Mouse (Mus musculus): ENCODE results near the gene Nrip1. TPM values are rescaled to one million over a fixed set of nuclear protein-coding genes. Genes with fewer than 3 reads are reported as not detected.

Gene Nrip1
- polyA plus RNA-seq, 1 experiment = 2.4 TPM

- peaks cover 2% of the 10 kb centered on the region for H3K79me3 ChIP-seq (ENCODE audit: low read depth)
- H3K36me3 ChIP-seq (ENCODE audit: control insufficient read depth, insufficient read depth) = no peaks in the 10 kb centered on the region
- no peak overlapping the region for H3K4me3 ChIP-seq (ENCODE audit: insufficient read depth, poor library complexity, severe bottlenecking)
- peaks cover 29% of the 10 kb centered on the region for H3K79me2 ChIP-seq (ENCODE audit: control insufficient read depth, insufficient read depth)
- no peaks in the 10 kb centered on the region for H3K27me3 ChIP-seq (ENCODE audit: control insufficient read depth, insufficient read depth, insufficient read length)
- H3ac ChIP-seq (ENCODE audit: control insufficient read depth, insufficient read length, low read depth) = no peak overlapping the region
- TF ChIP-seq CTCF (IDR thresholded peaks at IDR 0.05; ENCODE audit: control insufficient read depth, insufficient read depth, insufficient read length) = no peak
- TF ChIP-seq MYOG (IDR thresholded peaks at IDR 0.05; ENCODE audit: control insufficient read depth, extremely low read depth, insufficient read length) = no peak
- TF ChIP-seq FOSL1 (IDR thresholded peaks at IDR 0.05; ENCODE audit: insufficient read depth, low read length, poor library complexity, severe bottlenecking) = no peak
- TF ChIP-seq MAX (IDR thresholded peaks at IDR 0.05) = no peak
- no peak for TF ChIP-seq USF1 (IDR thresholded peaks at IDR 0.05; ENCODE audit: low read depth)
- no peak for TF ChIP-seq CEBPB (IDR thresholded peaks at IDR 0.05; ENCODE audit: low read depth)
- TF ChIP-seq MYOD1 (IDR thresholded peaks at IDR 0.05; ENCODE audit: control insufficient read depth, insufficient read length, low read depth) = no peak
Observed at GRCm38 (mm10) chr16:76301037-76301727, 72.4 kb downstream of the Nrip1 start.

GRCm38 (mm10) chr16:76300452-76300851 lies 73.2 kb downstream of the Nrip1 start:
- no peak overlapping the region for H3ac ChIP-seq (ENCODE audit: control insufficient read depth, insufficient read length, low read depth)

GRCm38 (mm10) chr16:76299511-76299910 lies 74.1 kb downstream of the Nrip1 start:
- Histone ChIP-seq H3K36me3 (ENCODE audit: control insufficient read depth, insufficient read depth) (no peaks in the 10 kb centered on the region), H3K4me3 (ENCODE audit: insufficient read depth, poor library complexity, severe bottlenecking) (no peak overlapping the region), H3K79me2 (ENCODE audit: control insufficient read depth, insufficient read depth) (peaks cover 24% of the 10 kb centered on the region), H3ac (ENCODE audit: control insufficient read depth, insufficient read length, low read depth) (no peak overlapping the region), H3K79me3 (ENCODE audit: low read depth) (peaks cover 2% of the 10 kb centered on the region), H3K27me3 (ENCODE audit: control insufficient read depth, insufficient read depth, insufficient read length) (no peaks in the 10 kb centered on the region)
- TF ChIP-seq MYOD1 (IDR thresholded peaks at IDR 0.05; ENCODE audit: control insufficient read depth, insufficient read length, low read depth) (no peak), MAX (IDR thresholded peaks at IDR 0.05) (no peak), CTCF (IDR thresholded peaks at IDR 0.05; ENCODE audit: control insufficient read depth, insufficient read depth, insufficient read length) (no peak), MYOG (IDR thresholded peaks at IDR 0.05; ENCODE audit: control insufficient read depth, extremely low read depth, insufficient read length) (no peak), FOSL1 (IDR thresholded peaks at IDR 0.05; ENCODE audit: insufficient read depth, low read length, poor library complexity, severe bottlenecking) (no peak), CEBPB (IDR thresholded peaks at IDR 0.05; ENCODE audit: low read depth) (no peak), USF1 (IDR thresholded peaks at IDR 0.05; ENCODE audit: low read depth) (no peak)

More at GRCm38 (mm10) chr16:76300452-76300851, 73.2 kb downstream of the Nrip1 start:
- Histone ChIP-seq H3K27me3 (ENCODE audit: control insufficient read depth, insufficient read depth, insufficient read length) (no peaks in the 10 kb centered on the region), H3K79me2 (ENCODE audit: control insufficient read depth, insufficient read depth) (peaks cover 29% of the 10 kb centered on the region), H3K79me3 (ENCODE audit: low read depth) (peaks cover 2% of the 10 kb centered on the region), H3K4me3 (ENCODE audit: insufficient read depth, poor library complexity, severe bottlenecking) (no peak overlapping the region), H3K36me3 (ENCODE audit: control insufficient read depth, insufficient read depth) (no peaks in the 10 kb centered on the region)
- no peak for TF ChIP-seq MAX (IDR thresholded peaks at IDR 0.05)
- TF ChIP-seq USF1 (IDR thresholded peaks at IDR 0.05; ENCODE audit: low read depth) = no peak
- TF ChIP-seq CEBPB (IDR thresholded peaks at IDR 0.05; ENCODE audit: low read depth) = no peak
- no peak for TF ChIP-seq MYOD1 (IDR thresholded peaks at IDR 0.05; ENCODE audit: control insufficient read depth, insufficient read length, low read depth)
- TF ChIP-seq FOSL1 (IDR thresholded peaks at IDR 0.05; ENCODE audit: insufficient read depth, low read length, poor library complexity, severe bottlenecking) = no peak
- no peak for TF ChIP-seq CTCF (IDR thresholded peaks at IDR 0.05; ENCODE audit: control insufficient read depth, insufficient read depth, insufficient read length)
- TF ChIP-seq MYOG (IDR thresholded peaks at IDR 0.05; ENCODE audit: control insufficient read depth, extremely low read depth, insufficient read length) = no peak

- H3K4me3 ChIP-seq (ENCODE audit: insufficient read depth, poor library complexity, severe bottlenecking) = no peak overlapping the region
- TF ChIP-seq FOSL1 (IDR thresholded peaks at IDR 0.05; ENCODE audit: insufficient read depth, low read length, poor library complexity, severe bottlenecking) (no peak), MAX (IDR thresholded peaks at IDR 0.05) (no peak), MYOD1 (IDR thresholded peaks at IDR 0.05; ENCODE audit: control insufficient read depth, insufficient read length, low read depth) (no peak), CEBPB (IDR thresholded peaks at IDR 0.05; ENCODE audit: low read depth) (no peak), USF1 (IDR thresholded peaks at IDR 0.05; ENCODE audit: low read depth) (no peak), MYOG (IDR thresholded peaks at IDR 0.05; ENCODE audit: control insufficient read depth, extremely low read depth, insufficient read length) (no peak)
Observed at GRCm38 (mm10) chr16:76295322-76295721, 78.3 kb downstream of the Nrip1 start.

GRCm38 (mm10) chr16:76294550-76294949 lies 79.1 kb downstream of the Nrip1 start:
- no peak overlapping the region for H3ac ChIP-seq (ENCODE audit: control insufficient read depth, insufficient read length, low read depth)
- no peak overlapping the region for H3K4me3 ChIP-seq (ENCODE audit: insufficient read depth, poor library complexity, severe bottlenecking)
- TF ChIP-seq USF1 (IDR thresholded peaks at IDR 0.05; ENCODE audit: low read depth) (no peak), MYOD1 (IDR thresholded peaks at IDR 0.05; ENCODE audit: control insufficient read depth, insufficient read length, low read depth) (no peak), FOSL1 (IDR thresholded peaks at IDR 0.05; ENCODE audit: insufficient read depth, low read length, poor library complexity, severe bottlenecking) (no peak), MAX (IDR thresholded peaks at IDR 0.05) (no peak), CEBPB (IDR thresholded peaks at IDR 0.05; ENCODE audit: low read depth) (no peak), CTCF (IDR thresholded peaks at IDR 0.05; ENCODE audit: control insufficient read depth, insufficient read depth, insufficient read length) (no peak), MYOG (IDR thresholded peaks at IDR 0.05; ENCODE audit: control insufficient read depth, extremely low read depth, insufficient read length) (no peak)
- H3K79me2 ChIP-seq (ENCODE audit: control insufficient read depth, insufficient read depth) = no peaks in the 10 kb centered on the region
- no peaks in the 10 kb centered on the region for H3K27me3 ChIP-seq (ENCODE audit: control insufficient read depth, insufficient read depth, insufficient read length)
- peaks cover 42% of the 10 kb centered on the region for H3K36me3 ChIP-seq (ENCODE audit: control insufficient read depth, insufficient read depth)
- H3K79me3 ChIP-seq (ENCODE audit: low read depth) = peaks cover 2% of the 10 kb centered on the region

More at GRCm38 (mm10) chr16:76295322-76295721, 78.3 kb downstream of the Nrip1 start:
- Histone ChIP-seq H3K79me3 (ENCODE audit: low read depth) (peaks cover 2% of the 10 kb centered on the region), H3K36me3 (ENCODE audit: control insufficient read depth, insufficient read depth) (peaks cover 38% of the 10 kb centered on the region), H3K79me2 (ENCODE audit: control insufficient read depth, insufficient read depth) (peaks cover under 1% of the 10 kb centered on the region), H3ac (ENCODE audit: control insufficient read depth, insufficient read length, low read depth) (no peak overlapping the region), H3K27me3 (ENCODE audit: control insufficient read depth, insufficient read depth, insufficient read length) (no peaks in the 10 kb centered on the region)
